Mouse (Mus musculus) monocyte, adult 59 days (primary cell): Measurements from ENCODE around the gene Ak9. TPM values are rescaled to one million over a fixed set of nuclear protein-coding genes. Genes with fewer than 3 reads are reported as not detected.

Experiments
- total RNA-seq, 2 experiments: library from RNA; stranded (reverse); gene quantifications; one replicate each; pipeline ENCODE4 v1.2.4; 2023

Ak9 gene
- total RNA-seq, result not detected

GRCm38 (mm10) chr10:41303639-41304444 is at the start of gene Ak9:
Ak9 (plus strand) TSS chr10:41303980.

GRCm38 (mm10) chr10:41302689-41303431 is 920 bp upstream of the Ak9 start, which contains the start of gene Fig4:
Fig4 (minus strand) TSS chr10:41303260.

GRCm38 (mm10) chr10:41450137-41450670 is 146.4 kb downstream of the Ak9 start, which contains the start of gene Zbtb24:
Zbtb24 (plus strand) TSS chr10:41450383.

GRCm38 (mm10) chr10:41476171-41477017 is 172.6 kb downstream of the Ak9 start, which contains the start of gene Mical1:
Mical1 (plus strand) TSS chr10:41476314.

Other genes with a start within 250 kb of the Ak9 start
- not detected for gene Gpr6, start 231.7 kb upstream of the Ak9 start, total RNA-seq
- gene Fig4, start 720 bp upstream of the Ak9 start, total RNA-seq, result 10 to 100 TPM; 20.3 to 20.8 TPM
- 10 to 100 TPM; 17.7 to 20.0 TPM for gene Zbtb24, start 146.4 kb downstream of the Ak9 start, total RNA-seq
- 100 to 1,000 TPM; 233 to 239 TPM for gene Mical1, start 172.3 kb downstream of the Ak9 start, total RNA-seq
- gene Smpd2, start 186.4 kb downstream of the Ak9 start, total RNA-seq, result 10 to 100 TPM; 22.6 to 27.9 TPM
- gene Ppil6, start 186.5 kb downstream of the Ak9 start, total RNA-seq, result under 1 TPM in 1 of 2 experiments, not detected in 1; 0.47 TPM
- gene Cd164, start 215.4 kb downstream of the Ak9 start, total RNA-seq, result 100 to 1,000 TPM; 145 to 154 TPM